Mouse (Mus musculus) hindbrain, embryonic 10.5 days (tissue): Measurements from ENCODE around the gene Sulf2. TPM values are rescaled to one million over a fixed set of nuclear protein-coding genes. Genes with fewer than 3 reads are reported as not detected.

Source experiments
- DNase-seq: peaks from one replicate; pipeline ENCODE4 v3.0.0-alpha.2; 2017; ENCODE audit warnings: low spot score
- H3K27ac ChIP-seq: fragments of 300-500 bp; sonication (generic); 2 replicates; pipeline ENCODE4 v1.5.1; 2016; ENCODE audit warnings: mild to moderate bottlenecking, moderate library complexity
- H3K27me3 ChIP-seq: fragments of 300-500 bp; sonication (generic); 2 replicates; pipeline ENCODE4 v1.6.1; 2016; ENCODE audit warnings: mild to moderate bottlenecking; ENCODE audit not compliant: poor library complexity, insufficient read depth, severe bottlenecking
- H3K36me3 ChIP-seq: fragments of 300-500 bp; sonication (generic); 2 replicates; pipeline ENCODE4 v1.6.1; 2016; ENCODE audit warnings: mild to moderate bottlenecking, moderate library complexity
- H3K4me1 ChIP-seq: fragments of 300-500 bp; sonication (generic); replicated peaks from 2 replicates; pipeline ENCODE4 v1.6.1; 2016; ENCODE audit warnings: mild to moderate bottlenecking
- H3K4me3 ChIP-seq: fragments of 300-500 bp; sonication (generic); 2 replicates; pipeline ENCODE4 v1.5.1; 2016; ENCODE audit warnings: mild to moderate bottlenecking, moderate library complexity
- H3K9me3 ChIP-seq: fragments of 300-500 bp; sonication (generic); 2 replicates; pipeline ENCODE4 v1.6.1; 2016; ENCODE audit warnings: mild to moderate bottlenecking, moderate library complexity
- WGBS: fragments of 180-500 bp; shearing (Covaris S2); methylation state at CpG from one replicate; pipeline ENCODE4 v1.1.7; 2016; 5-methylcytosine and 5-hydroxymethylcytosine counted together
- polyA plus RNA-seq: library from polyadenylated mRNA; unstranded; fragments of >200 nt; fragmentation: Nextera tagmentation; extraction: Ambion mirVana; gene quantifications from 2 replicates; pipeline ENCODE4 v1.2.1, GENCODE M21; 2016

Gene Sulf2
- polyA plus RNA-seq, 1 experiment from 2014 or later: 83.8 TPM

GRCm38 (mm10) chr2:166024621-166025020 lies 130.8 kb downstream of the Sulf2 start:
- no peaks in the 10 kb centered on the region for H3K36me3 ChIP-seq
- H3K27me3 ChIP-seq: no peaks in the 10 kb centered on the region
- H3K9me3 ChIP-seq: no peaks in the 10 kb centered on the region
- H3K4me1 ChIP-seq: peaks cover 46% of the 10 kb centered on the region
- no peak overlapping the region for H3K4me3 ChIP-seq
- no peak overlapping the region for H3K27ac ChIP-seq
- DNase-seq: no peak
- 88% methylated on average over 4 of the region's 4 CpGs for WGBS

GRCm38 (mm10) chr2:166024079-166024478 lies 131.4 kb downstream of the Sulf2 start:
- H3K27ac ChIP-seq: no peak overlapping the region
- no peak for DNase-seq

More at GRCm38 (mm10) chr2:166024079-166024478, 131.4 kb downstream of the Sulf2 start:
- H3K4me3 ChIP-seq: no peak overlapping the region
- H3K27me3 ChIP-seq: no peaks in the 10 kb centered on the region
- no peaks in the 10 kb centered on the region for H3K9me3 ChIP-seq
- WGBS: 92% methylated on average over 3 of the region's 3 CpGs
- peaks cover 41% of the 10 kb centered on the region for H3K4me1 ChIP-seq
- H3K36me3 ChIP-seq: no peaks in the 10 kb centered on the region

Other genes with a start within 250 kb of the Sulf2 start
- 14.6 and 16.6 TPM in 2 replicates for gene Ncoa3, start 163.0 kb downstream of the Sulf2 start, polyA plus RNA-seq